Mouse (Mus musculus): ENCODE results near the gene Hoxa7. TPM values are rescaled to one million over a fixed set of nuclear protein-coding genes. Genes with fewer than 3 reads are reported as not detected.
A peak's percentile ranks its signal among the peaks of the same experiment; 100 is the strongest.

The Hoxa7 gene
- polyA plus RNA-seq, 1 experiment, result 2.5 TPM

GRCm38 (mm10) chr6:52236806-52237205, 15.2 kb upstream of the Hoxa7 start:
- TF ChIP-seq CTCF (IDR thresholded peaks at IDR 0.05; ENCODE audit: extremely low read depth, insufficient read length, insufficient replicate concordance, low read depth, low read length), result no peak
- TF ChIP-seq POLR2A (IDR thresholded peaks at IDR 0.05; ENCODE audit: low read depth, low read length), result no peak
- H3K27me3 ChIP-seq (ENCODE audit: control insufficient read depth, insufficient read depth, low read length), result peaks cover 86% of the 10 kb centered on the region
- no peaks in the 10 kb centered on the region for H3K4me1 ChIP-seq (ENCODE audit: control insufficient read depth, insufficient read depth, insufficient read length, low read length)
- no peaks in the 10 kb centered on the region for H3K36me3 ChIP-seq (ENCODE audit: control insufficient read depth, insufficient read depth, low read length)
- H3K27ac ChIP-seq (ENCODE audit: insufficient read depth, low read depth, low read length), result no peak overlapping the region
- WGBS, result 31% methylated on average over 3 of the region's 3 CpGs
- no peak overlapping the region for H3K4me3 ChIP-seq (ENCODE audit: low read depth, low read length)

- Histone ChIP-seq H3K27me3 (ENCODE audit: control insufficient read depth, insufficient read depth, low read length) (peaks cover 81% of the 10 kb centered on the region), H3K4me1 (ENCODE audit: control insufficient read depth, insufficient read depth, insufficient read length, low read length) (no peaks in the 10 kb centered on the region), H3K36me3 (ENCODE audit: control insufficient read depth, insufficient read depth, low read length) (no peaks in the 10 kb centered on the region), H3K4me3 (ENCODE audit: low read depth, low read length) (no peak overlapping the region), H3K27ac (ENCODE audit: insufficient read depth, low read depth, low read length) (no peak overlapping the region)
- WGBS, result 35% methylated on average over 6 of the region's 6 CpGs
- TF ChIP-seq CTCF (IDR thresholded peaks at IDR 0.05; ENCODE audit: extremely low read depth, insufficient read length, insufficient replicate concordance, low read depth, low read length) (no peak), POLR2A (IDR thresholded peaks at IDR 0.05; ENCODE audit: low read depth, low read length) (no peak)
Measured at GRCm38 (mm10) chr6:52235866-52236265, 14.2 kb upstream of the Hoxa7 start.

GRCm38 (mm10) chr6:52235267-52235666, 13.6 kb upstream of the Hoxa7 start:
- H3K4me3 ChIP-seq (ENCODE audit: low read depth, low read length), result no peak overlapping the region
- no peaks in the 10 kb centered on the region; the same call in 1 of the 2 replicates for H3K4me1 ChIP-seq (ENCODE audit: control insufficient read depth, insufficient read depth, insufficient read length, low read length)
- H3K27ac ChIP-seq (ENCODE audit: insufficient read depth, low read depth, low read length), result no peak overlapping the region
- no peaks in the 10 kb centered on the region for H3K36me3 ChIP-seq (ENCODE audit: control insufficient read depth, insufficient read depth, low read length)
- WGBS, result 47% methylated on average over 9 of the region's 9 CpGs
- TF ChIP-seq CTCF (IDR thresholded peaks at IDR 0.05; ENCODE audit: extremely low read depth, insufficient read length, insufficient replicate concordance, low read depth, low read length), result no peak
- no peak for TF ChIP-seq POLR2A (IDR thresholded peaks at IDR 0.05; ENCODE audit: low read depth, low read length)
- H3K27me3 ChIP-seq (ENCODE audit: control insufficient read depth, insufficient read depth, low read length), result peaks cover 82% of the 10 kb centered on the region

- Histone ChIP-seq H3K27me3 (ENCODE audit: control insufficient read depth, insufficient read depth, low read length) (peaks cover 82% of the 10 kb centered on the region), H3K4me1 (ENCODE audit: control insufficient read depth, insufficient read depth, insufficient read length, low read length) (no peaks in the 10 kb centered on the region; the same call in 1 of the 2 replicates), H3K27ac (ENCODE audit: insufficient read depth, low read depth, low read length) (no peak overlapping the region), H3K4me3 (ENCODE audit: low read depth, low read length) (no peak overlapping the region; the same call in 1 of the 2 replicates), H3K36me3 (ENCODE audit: control insufficient read depth, insufficient read depth, low read length) (no peaks in the 10 kb centered on the region)
- 4% methylated on average over 68 of the region's 68 CpGs for WGBS
- TF ChIP-seq POLR2A (IDR thresholded peaks at IDR 0.05; ENCODE audit: low read depth, low read length) (no peak), CTCF (IDR thresholded peaks at IDR 0.05; ENCODE audit: extremely low read depth, insufficient read length, insufficient replicate concordance, low read depth, low read length) (no peak)
Measured at GRCm38 (mm10) chr6:52234428-52235140, 12.9 kb upstream of the Hoxa7 start.

- H3K4me3 ChIP-seq (ENCODE audit: low read depth, low read length), result peak overlapping the region; percentile 12; the same call in 1 of the 2 replicates
Measured at GRCm38 (mm10) chr6:52233546-52234427, 12.1 kb upstream of the Hoxa7 start.

GRCm38 (mm10) chr6:52232984-52233545, 11.4 kb upstream of the Hoxa7 start:
- Histone ChIP-seq H3K36me3 (ENCODE audit: control insufficient read depth, insufficient read depth, low read length) (no peaks in the 10 kb centered on the region), H3K4me1 (ENCODE audit: control insufficient read depth, insufficient read depth, insufficient read length, low read length) (no peaks in the 10 kb centered on the region; the same call in 1 of the 2 replicates), H3K4me3 (ENCODE audit: low read depth, low read length) (no peak overlapping the region), H3K27ac (ENCODE audit: insufficient read depth, low read depth, low read length) (no peak overlapping the region), H3K27me3 (ENCODE audit: control insufficient read depth, insufficient read depth, low read length) (peaks cover 87% of the 10 kb centered on the region)
- whole genome bisulfite sequencing, result 7% methylated on average over 23 of the region's 23 CpGs
- no peak for TF ChIP-seq POLR2A (IDR thresholded peaks at IDR 0.05; ENCODE audit: low read depth, low read length)
- TF ChIP-seq CTCF (IDR thresholded peaks at IDR 0.05; ENCODE audit: extremely low read depth, insufficient read length, insufficient replicate concordance, low read depth, low read length), result no peak

More at GRCm38 (mm10) chr6:52233546-52234427, 12.1 kb upstream of the Hoxa7 start:
- 2% methylated on average over 70 of the region's 70 CpGs for WGBS
- Histone ChIP-seq H3K27ac (ENCODE audit: insufficient read depth, low read depth, low read length) (no peak overlapping the region), H3K36me3 (ENCODE audit: control insufficient read depth, insufficient read depth, low read length) (no peaks in the 10 kb centered on the region), H3K4me1 (ENCODE audit: control insufficient read depth, insufficient read depth, insufficient read length, low read length) (no peaks in the 10 kb centered on the region; the same call in 1 of the 2 replicates), H3K27me3 (ENCODE audit: control insufficient read depth, insufficient read depth, low read length) (peaks cover 84% of the 10 kb centered on the region)
- TF ChIP-seq CTCF (IDR thresholded peaks at IDR 0.05; ENCODE audit: extremely low read depth, insufficient read length, insufficient replicate concordance, low read depth, low read length) (no peak), POLR2A (IDR thresholded peaks at IDR 0.05; ENCODE audit: low read depth, low read length) (no peak)

All from small intestine, adult 2 months (tissue).